Mouse (Mus musculus): Measurements from ENCODE around the gene Crebzf.

Gene Crebzf

GRCm38 (mm10) chr7:90476313-90477245 is 34.0 kb downstream of the Crebzf start, which contains the start of gene Dlg2:
TSS of gene Dlg2 (plus strand) at chr7:90476672.
- no peak for DNase-seq (ENCODE audit: low spot score)

GRCm38 (mm10) chr7:90482607-90483006 is 40.1 kb downstream of the Crebzf start:
- DNase-seq (ENCODE audit: low spot score), result no peak

All from ovary, postnatal 10 days (tissue).